Mouse (Mus musculus) forebrain, embryonic 15.5 days (tissue): ENCODE data around the gene Lmln. TPM values are rescaled to one million over a fixed set of nuclear protein-coding genes. Genes with fewer than 3 reads are reported as not detected.
"Not testable (repeated sequence)": the region's sequence is repeated elsewhere in the genome, so short reads cannot be mapped to it uniquely, and the experiment has no call there.

Experiments
- ATAC-seq: fragments of 200-750 bp; cut with Nextera tagmentation; replicated peaks from 2 replicates; pipeline ENCODE4 v1.8.0; 2017; ENCODE audit warnings: mild to moderate bottlenecking, moderate TSS enrichment, moderate library complexity
- H3K27ac ChIP-seq: fragments of 300-500 bp; sonication (generic); replicated peaks from 2 replicates; pipeline ENCODE4 v1.5.1; 2015; ENCODE audit warnings: mild to moderate bottlenecking, inconsistent platforms
- H3K27me3 ChIP-seq: fragments of 300-500 bp; sonication (generic); 2 replicates; pipeline ENCODE4 v1.6.1; 2015; ENCODE audit warnings: inconsistent platforms
- H3K36me3 ChIP-seq: fragments of 300-500 bp; sonication (generic); 2 replicates; pipeline ENCODE4 v1.6.1; 2015; ENCODE audit warnings: mild to moderate bottlenecking, inconsistent platforms
- H3K4me1 ChIP-seq: fragments of 300-500 bp; sonication (generic); 2 replicates; pipeline ENCODE4 v1.6.1; 2015; ENCODE audit warnings: inconsistent platforms
- H3K4me2 ChIP-seq: fragments of 300-500 bp; sonication (generic); replicated peaks from 2 replicates; pipeline ENCODE4 v1.6.1; 2015; ENCODE audit warnings: mild to moderate bottlenecking, inconsistent platforms
- H3K4me3 ChIP-seq: fragments of 300-500 bp; sonication (generic); 2 replicates; pipeline ENCODE4 v1.5.1; 2015; ENCODE audit warnings: mild to moderate bottlenecking, inconsistent platforms
- H3K9ac ChIP-seq: fragments of 300-500 bp; sonication (generic); replicated peaks from 2 replicates; pipeline ENCODE4 v1.6.1; 2015; ENCODE audit warnings: mild to moderate bottlenecking, inconsistent platforms
- H3K9me3 ChIP-seq: fragments of 300-500 bp; sonication (generic); 2 replicates; pipeline ENCODE4 v1.6.1; 2016; ENCODE audit warnings: inconsistent platforms
- WGBS: fragments of 180-500 bp; shearing (Covaris S2); methylation state at CpG from one replicate; pipeline ENCODE4 v1.1.7; 2015; ENCODE audit warnings: mixed read lengths; 5-methylcytosine and 5-hydroxymethylcytosine counted together
- polyA plus RNA-seq: library from polyadenylated mRNA; unstranded; fragments of >200 nt; fragmentation: Nextera tagmentation; extraction: Ambion mirVana; gene quantifications from 2 replicates; pipeline ENCODE4 v1.2.1, GENCODE M21; 2015

Gene Lmln
- polyA plus RNA-seq, 1 experiment from 2014 or later, result 3.3 TPM

DNA sequence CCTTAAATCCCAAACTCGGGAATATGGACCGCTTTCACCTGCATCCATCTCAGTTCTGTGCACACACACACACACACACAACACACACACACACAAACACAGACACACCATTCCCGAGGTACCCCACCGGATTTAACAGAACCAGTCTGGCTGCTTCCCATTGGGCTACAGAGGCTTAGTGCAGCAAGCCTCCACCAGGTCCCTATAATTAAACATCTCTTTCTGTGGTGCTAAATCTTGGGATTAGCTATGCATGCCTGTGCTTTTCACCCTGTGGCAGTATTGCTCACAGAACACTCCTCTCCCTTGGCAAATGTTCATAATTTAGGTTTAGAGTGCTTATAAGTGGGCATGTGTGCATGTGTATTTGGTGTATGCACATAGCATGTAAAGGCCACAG, 85.8 kb downstream of the Lmln start:
- H3K4me1 ChIP-seq, result no peaks in the 10 kb centered on the region
- WGBS, result 78% methylated on average over 4 of the region's 4 CpGs
- H3K9ac ChIP-seq, result no peak overlapping the region
- no peaks in the 10 kb centered on the region for H3K27me3 ChIP-seq
- no peaks in the 10 kb centered on the region for H3K9me3 ChIP-seq
- H3K4me2 ChIP-seq, result no peak overlapping the region
- no peak overlapping the region for H3K27ac ChIP-seq
- no peak for ATAC-seq
- H3K36me3 ChIP-seq, result no peaks in the 10 kb centered on the region
- no peak overlapping the region for H3K4me3 ChIP-seq

DNA sequence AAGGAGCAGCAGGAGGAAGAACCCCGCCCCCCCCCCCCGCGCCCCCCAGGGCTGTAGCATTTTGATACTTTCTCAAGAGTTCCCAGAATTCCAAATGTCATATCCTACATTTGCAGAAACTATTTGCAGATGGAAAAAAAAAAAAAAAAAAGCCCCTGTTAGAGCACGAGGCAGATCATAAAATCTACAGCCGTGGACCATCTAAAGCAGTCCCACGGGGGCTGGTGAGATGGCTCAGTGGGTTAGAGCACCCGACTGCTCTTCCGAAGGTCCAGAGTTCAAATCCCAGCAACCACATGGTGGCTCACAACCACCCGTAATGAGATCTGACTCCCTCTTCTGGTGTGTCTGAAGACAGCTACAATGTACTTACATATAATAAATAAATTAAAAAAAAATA, 88.6 kb downstream of the Lmln start:
- not testable (repeated sequence) for H3K4me1 ChIP-seq, H3K9ac ChIP-seq, H3K36me3 ChIP-seq, ATAC-seq, H3K9me3 ChIP-seq, H3K4me2 ChIP-seq, H3K27ac ChIP-seq, H3K4me3 ChIP-seq, H3K27me3 ChIP-seq
- 75% methylated on average over 9 of the region's 9 CpGs for WGBS

DNA sequence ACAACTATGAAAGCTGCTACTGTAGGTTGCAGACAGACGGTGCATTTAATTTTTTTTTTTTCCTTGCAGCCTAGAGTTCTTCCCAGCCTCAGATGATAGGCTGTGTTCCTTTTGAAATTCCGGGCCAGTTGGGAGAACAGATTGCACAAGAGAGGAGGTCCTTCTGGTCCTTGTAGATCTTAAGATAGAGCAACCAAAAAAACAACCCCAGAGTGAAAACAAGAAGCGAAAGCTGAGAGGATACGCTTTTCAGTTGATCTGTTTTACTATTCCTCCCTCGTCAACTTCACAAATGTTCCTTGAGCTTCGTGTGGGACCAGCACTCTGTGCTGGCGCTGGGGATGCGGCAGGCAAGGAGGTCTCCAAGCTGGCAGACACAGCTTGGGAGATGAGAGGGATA, 89.2 kb downstream of the Lmln start:
- H3K9me3 ChIP-seq, result no peaks in the 10 kb centered on the region
- H3K27ac ChIP-seq, result peak overlapping the region; percentile 76
- no peaks in the 10 kb centered on the region for H3K36me3 ChIP-seq
- H3K4me3 ChIP-seq, result no peak overlapping the region
- H3K4me1 ChIP-seq, result no peaks in the 10 kb centered on the region
- H3K27me3 ChIP-seq, result no peaks in the 10 kb centered on the region
- 60% methylated on average over 8 of the region's 8 CpGs for WGBS
- peak; percentile 75 for ATAC-seq
- no peak overlapping the region for H3K9ac ChIP-seq
- no peak overlapping the region for H3K4me2 ChIP-seq

DNA sequence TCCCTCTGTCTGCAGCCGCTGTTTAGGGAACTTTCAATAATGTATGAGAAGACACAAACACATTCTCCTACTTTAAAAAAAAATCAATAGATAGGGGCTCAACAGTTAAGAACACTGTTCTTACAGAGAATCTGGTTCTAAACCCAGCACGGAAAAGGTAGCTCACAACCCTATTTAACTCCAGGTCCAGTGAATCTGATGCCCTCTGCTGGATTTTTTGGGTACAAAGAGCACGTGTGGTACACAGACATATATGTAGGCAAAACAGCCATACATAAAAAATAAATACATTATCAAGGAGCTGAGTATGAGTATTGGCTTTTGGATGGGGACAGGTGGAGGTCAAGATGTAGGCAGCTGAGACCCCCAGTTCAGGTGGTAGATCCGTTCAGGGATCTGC, 92.7 kb downstream of the Lmln start:
- 49% methylated on average over 4 of the region's 4 CpGs for WGBS
- Histone ChIP-seq H3K27me3 (no peaks in the 10 kb centered on the region), H3K4me2 (no peak overlapping the region), H3K9ac (no peak overlapping the region), H3K4me1 (no peaks in the 10 kb centered on the region), H3K9me3 (no peaks in the 10 kb centered on the region), H3K36me3 (no peaks in the 10 kb centered on the region), H3K4me3 (no peak overlapping the region), H3K27ac (no peak overlapping the region)
- no peak for ATAC-seq

DNA sequence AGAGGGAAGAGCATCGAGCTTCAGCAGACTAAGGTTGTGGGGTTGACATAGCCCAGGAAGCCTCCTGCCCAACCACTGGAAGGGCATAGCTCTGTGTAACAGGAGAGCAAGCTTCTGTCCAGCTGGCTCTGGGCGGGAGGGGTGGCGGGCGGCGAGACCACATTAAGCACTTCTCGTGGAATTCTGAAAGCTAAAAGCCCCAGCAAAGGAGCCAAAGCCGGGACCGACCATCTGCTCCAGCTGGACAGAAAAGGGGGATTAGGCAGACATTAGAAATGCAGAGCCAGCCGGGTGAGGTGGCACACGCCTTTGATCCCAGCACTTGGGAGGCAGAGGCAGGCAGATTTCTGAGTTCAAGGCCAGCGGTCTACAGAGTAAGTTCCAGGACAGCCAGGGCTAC, 95.7 kb downstream of the Lmln start:
- no peak overlapping the region for H3K9ac ChIP-seq
- H3K27ac ChIP-seq, result no peak overlapping the region
- no peaks in the 10 kb centered on the region for H3K27me3 ChIP-seq
- no peak overlapping the region for H3K4me3 ChIP-seq
- 73% methylated on average over 11 of the region's 11 CpGs for whole genome bisulfite sequencing
- no peaks in the 10 kb centered on the region for H3K9me3 ChIP-seq
- ATAC-seq, result no peak
- H3K4me1 ChIP-seq, result no peaks in the 10 kb centered on the region
- no peaks in the 10 kb centered on the region for H3K36me3 ChIP-seq
- H3K4me2 ChIP-seq, result no peak overlapping the region

DNA sequence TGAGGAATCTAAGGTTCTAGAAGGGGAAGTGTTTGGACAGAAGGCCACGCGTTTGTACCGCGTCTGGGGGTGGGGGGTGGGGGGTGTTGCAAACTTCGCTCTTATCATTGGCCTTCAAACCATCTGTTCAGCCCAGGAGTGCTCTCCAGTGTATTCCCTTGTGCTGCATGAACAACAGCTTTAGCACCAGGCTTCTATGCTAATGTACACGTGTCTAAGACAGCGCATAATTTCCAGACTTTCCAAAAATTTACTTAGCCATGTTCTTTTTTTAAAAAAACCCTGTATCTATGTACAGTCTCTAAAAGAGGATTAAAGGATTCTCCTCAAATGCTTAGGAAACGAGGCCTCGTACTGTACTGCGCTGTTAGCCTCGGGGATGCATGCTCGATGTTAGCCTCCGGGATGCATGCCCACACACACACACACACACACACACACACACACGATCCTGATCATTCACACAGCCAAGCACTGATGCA, 96.3 kb downstream of the Lmln start:
- Histone ChIP-seq H3K27me3 (no peaks in the 10 kb centered on the region), H3K36me3 (no peaks in the 10 kb centered on the region), H3K9ac (no peak overlapping the region), H3K9me3 (no peaks in the 10 kb centered on the region), H3K4me2 (no peak overlapping the region), H3K27ac (no peak overlapping the region), H3K4me1 (no peaks in the 10 kb centered on the region), H3K4me3 (no peak overlapping the region)
- peak; percentile 46; the same call in 1 of the 2 replicates for ATAC-seq
- WGBS, result 73% methylated on average over 14 of the region's 14 CpGs

DNA sequence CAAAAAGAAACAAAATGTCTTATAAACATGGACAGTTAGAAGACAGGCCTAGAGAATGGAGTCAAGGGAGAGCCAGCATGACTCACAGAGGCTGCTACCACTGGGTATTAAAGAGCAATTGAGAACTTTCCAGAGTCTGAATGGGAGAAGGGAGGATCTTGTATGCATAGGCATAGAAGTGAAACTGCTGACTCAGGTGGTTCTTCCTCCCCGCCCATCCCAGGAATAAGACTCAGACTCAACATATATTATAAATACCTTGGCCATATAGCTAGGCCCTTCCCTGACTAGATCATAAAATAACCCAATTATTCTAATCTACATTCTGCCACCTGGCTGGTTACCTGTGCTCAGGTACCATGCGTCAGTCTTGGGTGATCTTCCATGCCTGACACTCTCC, 97.0 kb downstream of the Lmln start:
- H3K9ac ChIP-seq, result no peak overlapping the region
- H3K4me1 ChIP-seq, result no peaks in the 10 kb centered on the region
- H3K27me3 ChIP-seq, result no peaks in the 10 kb centered on the region
- whole genome bisulfite sequencing, result 95% methylated on average over 2 of the region's 2 CpGs
- H3K9me3 ChIP-seq, result no peaks in the 10 kb centered on the region
- H3K4me3 ChIP-seq, result no peak overlapping the region
- H3K4me2 ChIP-seq, result no peak overlapping the region
- ATAC-seq, result no peak
- H3K27ac ChIP-seq, result no peak overlapping the region
- no peaks in the 10 kb centered on the region for H3K36me3 ChIP-seq

DNA sequence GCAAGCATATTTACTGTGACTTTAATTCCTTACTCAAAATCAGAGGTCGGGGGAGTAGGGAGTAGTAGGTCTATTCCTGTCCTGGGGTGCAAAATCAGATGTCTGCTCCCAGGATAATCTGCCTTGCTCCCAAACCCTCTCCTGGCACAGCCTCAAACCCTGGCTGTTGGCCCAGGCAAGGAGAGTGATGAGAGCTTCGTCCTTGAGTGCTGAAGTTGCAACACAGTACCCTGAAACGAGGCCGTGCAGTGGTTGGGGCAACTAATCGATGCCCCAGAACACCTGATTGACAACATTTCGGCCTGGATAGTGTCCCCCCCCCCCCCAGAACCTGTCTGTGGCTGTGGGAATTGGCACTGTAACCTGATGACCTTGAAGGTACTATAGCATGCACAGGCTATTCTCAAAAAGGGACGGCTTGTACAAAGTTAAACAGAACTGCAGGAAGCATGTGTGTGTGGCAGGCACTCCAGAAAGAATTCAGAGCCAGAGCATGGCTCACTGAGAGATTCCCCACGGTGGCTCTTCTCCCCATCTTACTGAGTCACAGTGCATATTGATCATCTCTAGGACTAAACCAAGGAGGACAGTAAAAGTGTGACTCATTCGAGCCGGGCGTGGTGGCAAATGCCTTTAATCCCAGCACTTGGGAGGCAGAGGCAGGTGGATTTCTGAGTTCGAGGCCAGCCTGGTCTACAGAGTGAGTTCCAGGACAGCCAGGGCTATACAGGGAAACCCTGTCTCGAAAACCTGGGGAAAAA, 101.2 kb downstream of the Lmln start:
- H3K9me3 ChIP-seq, result no peaks in the 10 kb centered on the region
- H3K4me3 ChIP-seq, result no peak overlapping the region
- H3K9ac ChIP-seq, result no peak overlapping the region
- 76% methylated on average over 13 of the region's 13 CpGs for WGBS
- H3K27ac ChIP-seq, result no peak overlapping the region
- no peaks in the 10 kb centered on the region for H3K27me3 ChIP-seq
- H3K4me2 ChIP-seq, result no peak overlapping the region
- no peaks in the 10 kb centered on the region for H3K4me1 ChIP-seq
- no peaks in the 10 kb centered on the region for H3K36me3 ChIP-seq
- no peak for ATAC-seq

DNA sequence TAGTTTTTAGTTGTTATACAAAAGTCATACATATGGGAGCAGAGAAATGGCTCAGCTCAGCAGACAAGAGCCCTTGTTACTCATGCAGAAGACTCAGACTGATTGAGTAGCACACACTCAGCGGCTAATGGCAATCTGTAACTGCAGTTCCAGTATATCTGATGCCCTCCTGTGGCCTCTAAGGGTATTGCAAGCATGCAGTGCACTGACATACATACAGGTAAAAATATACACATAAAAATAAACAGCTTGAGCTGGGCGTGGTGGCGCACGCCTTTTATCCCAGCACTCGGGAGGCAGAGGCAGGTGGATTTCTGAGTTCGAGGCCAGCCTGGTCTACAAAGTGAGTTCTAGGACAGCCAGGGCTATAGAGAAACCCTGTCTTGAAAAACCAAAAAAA, 104.0 kb downstream of the Lmln start:
- H3K9ac ChIP-seq, H3K27me3 ChIP-seq, H3K27ac ChIP-seq, H3K4me1 ChIP-seq, H3K9me3 ChIP-seq, ATAC-seq, H3K4me3 ChIP-seq, H3K36me3 ChIP-seq, H3K4me2 ChIP-seq: not testable (repeated sequence)
- 71% methylated on average over 6 of the region's 6 CpGs for WGBS

DNA sequence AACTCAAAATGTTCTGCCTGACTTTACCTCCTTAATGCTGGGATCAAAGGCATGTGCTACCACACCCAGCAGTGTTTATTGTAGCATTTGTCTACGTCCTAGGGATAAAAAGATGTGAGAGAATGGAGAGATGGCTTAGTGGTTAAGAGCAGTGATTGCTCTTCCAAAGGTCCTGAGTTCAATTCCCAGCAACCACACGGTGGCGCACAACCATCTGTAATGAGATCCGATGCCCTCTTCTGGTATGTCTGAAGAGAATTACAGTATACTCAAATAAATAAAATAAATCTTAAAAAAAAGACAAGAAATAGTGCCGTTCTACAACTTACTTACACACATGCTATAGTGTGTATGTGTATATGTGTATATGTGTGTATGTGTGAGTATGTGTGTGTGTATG, 105.2 kb downstream of the Lmln start:
- no peak for ATAC-seq
- no peaks in the 10 kb centered on the region for H3K36me3 ChIP-seq
- no peaks in the 10 kb centered on the region for H3K9me3 ChIP-seq
- H3K27ac ChIP-seq, result no peak overlapping the region
- no peak overlapping the region for H3K4me2 ChIP-seq
- no peak overlapping the region for H3K4me3 ChIP-seq
- H3K4me1 ChIP-seq, result no peaks in the 10 kb centered on the region
- 47% methylated on average over 5 of the region's 5 CpGs for WGBS
- no peak overlapping the region for H3K9ac ChIP-seq
- H3K27me3 ChIP-seq, result no peaks in the 10 kb centered on the region

DNA sequence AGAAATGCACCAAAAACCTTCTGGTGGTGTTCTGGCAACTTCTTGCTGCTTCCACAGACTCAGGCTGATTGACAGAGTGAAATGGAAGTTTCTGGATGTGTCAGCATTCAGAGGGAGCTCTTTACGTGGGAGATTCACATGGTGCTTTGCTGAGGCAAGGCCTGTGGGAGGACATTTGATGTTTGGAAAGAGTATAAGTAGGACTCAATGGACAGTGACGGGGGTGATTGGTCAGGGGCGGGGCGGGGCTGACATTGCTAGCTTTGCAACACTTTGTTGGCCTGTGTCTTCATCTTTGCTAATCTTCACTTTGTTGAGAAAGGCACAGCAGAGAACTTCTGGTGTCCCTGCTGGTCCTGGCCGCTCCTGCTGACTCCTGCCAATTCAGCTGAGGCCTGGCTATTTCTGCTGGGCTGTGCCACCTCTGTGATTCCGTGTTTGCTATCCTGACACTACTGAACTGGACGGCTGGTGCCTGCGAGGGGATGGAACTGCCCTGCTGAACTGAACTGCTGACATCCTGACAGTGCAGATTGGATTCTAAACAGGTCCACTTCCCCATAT, 107.2 kb downstream of the Lmln start:
- WGBS, result 73% methylated on average over 8 of the region's 8 CpGs

DNA sequence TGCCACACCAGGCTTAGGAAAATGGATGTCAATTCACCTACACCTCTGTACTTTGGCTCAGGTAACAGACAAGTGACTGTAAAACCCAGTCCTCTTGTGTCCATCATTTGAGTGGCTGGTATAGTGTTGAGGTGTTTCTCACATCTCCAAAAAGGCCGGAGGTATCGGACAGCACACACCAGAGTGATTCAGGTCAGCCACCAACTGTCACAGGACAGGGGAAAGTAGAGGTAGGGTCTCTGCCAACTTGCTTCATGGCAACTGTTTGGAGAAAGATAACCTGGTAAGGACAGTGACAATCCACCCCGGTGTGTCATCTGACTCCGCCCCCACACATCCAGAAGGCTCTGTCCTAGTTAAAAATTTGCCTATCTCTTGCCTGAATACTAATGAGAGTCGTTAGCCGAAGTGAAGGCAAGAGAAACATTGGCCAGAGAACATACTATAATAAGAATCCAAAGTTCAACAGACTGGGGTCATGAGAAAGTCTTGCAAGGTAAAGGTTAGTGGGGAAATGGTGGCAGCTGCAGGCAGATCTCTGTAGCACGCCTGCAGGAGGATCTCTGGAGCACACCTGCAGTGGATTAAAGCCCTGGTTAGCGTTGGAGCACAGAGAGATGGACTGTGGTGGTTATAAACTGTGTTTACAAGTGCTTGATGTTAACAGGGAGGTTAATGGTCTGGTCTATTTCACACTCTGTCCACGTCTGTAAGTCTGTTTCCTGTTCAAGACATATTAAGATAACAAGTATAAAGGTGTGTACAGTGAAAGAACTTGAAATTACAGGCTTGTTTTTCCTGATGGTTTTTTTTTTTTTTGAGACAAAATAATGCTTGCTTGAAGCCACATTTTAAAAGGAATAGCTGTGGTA, 108.6 kb downstream of the Lmln start:
- no peak overlapping the region for H3K4me3 ChIP-seq
- WGBS, result 71% methylated on average over 9 of the region's 9 CpGs
- no peaks in the 10 kb centered on the region for H3K27me3 ChIP-seq
- no peaks in the 10 kb centered on the region for H3K36me3 ChIP-seq
- H3K9ac ChIP-seq, result no peak overlapping the region
- no peaks in the 10 kb centered on the region for H3K9me3 ChIP-seq
- H3K27ac ChIP-seq, result no peak overlapping the region
- H3K4me2 ChIP-seq, result no peak overlapping the region
- no peaks in the 10 kb centered on the region for H3K4me1 ChIP-seq
- no peak for ATAC-seq

More for the DNA sequence above, 107.2 kb downstream of the Lmln start:
- Histone ChIP-seq H3K9ac (no peak overlapping the region), H3K4me2 (no peak overlapping the region), H3K4me3 (no peak overlapping the region), H3K27ac (no peak overlapping the region), H3K9me3 (no peaks in the 10 kb centered on the region), H3K36me3 (no peaks in the 10 kb centered on the region), H3K27me3 (no peaks in the 10 kb centered on the region), H3K4me1 (no peaks in the 10 kb centered on the region)
- no peak for ATAC-seq
